Mouse (Mus musculus) midbrain, embryonic 14.5 days (tissue): Measurements from ENCODE around the gene Trpv5. TPM values are rescaled to one million over a fixed set of nuclear protein-coding genes. Genes with fewer than 3 reads are reported as not detected.
A peak's percentile ranks its signal among the peaks of the same experiment; 100 is the strongest.

ENCODE experiments used
- ATAC-seq: fragments of 200-750 bp; cut with Nextera tagmentation; 2 replicates; pipeline ENCODE4 v1.8.0; 2017; ENCODE audit warnings: moderate number of reproducible peaks, moderate library complexity; ENCODE audit not compliant: low FRiP score, low TSS enrichment
- DNase-seq: peaks from one replicate; pipeline ENCODE4 v3.0.0-alpha.2; 2015
- H3K27ac ChIP-seq: fragments of 300-500 bp; sonication (generic); replicated peaks from 2 replicates; pipeline ENCODE4 v1.5.1; 2014; ENCODE audit warnings: mild to moderate bottlenecking, low read depth, low read length, moderate library complexity
- H3K27me3 ChIP-seq: fragments of 300-500 bp; sonication (generic); 2 replicates; pipeline ENCODE4 v1.6.1; 2014; ENCODE audit warnings: low read length, control low read depth, mixed read lengths; ENCODE audit not compliant: control insufficient read depth, insufficient read depth
- H3K36me3 ChIP-seq: fragments of 300-500 bp; sonication (generic); 2 replicates; pipeline ENCODE4 v1.6.1; 2014; ENCODE audit warnings: low read length, control low read depth; ENCODE audit not compliant: control insufficient read depth, insufficient read depth
- H3K4me1 ChIP-seq: fragments of 300-500 bp; sonication (generic); 2 replicates; pipeline ENCODE4 v1.6.1; 2014; ENCODE audit warnings: mild to moderate bottlenecking, antibody characterized with exemption, low read length, control low read depth; ENCODE audit not compliant: control insufficient read depth, insufficient read depth
- H3K4me2 ChIP-seq: fragments of 300-500 bp; sonication (generic); 2 replicates; pipeline ENCODE4 v1.6.1; 2014; ENCODE audit warnings: mild to moderate bottlenecking, low read length, moderate library complexity
- H3K4me3 ChIP-seq: fragments of 300-500 bp; sonication (generic); replicated peaks from 2 replicates; pipeline ENCODE4 v1.5.1; 2014; ENCODE audit warnings: low read depth, low read length
- H3K9ac ChIP-seq: fragments of 300-500 bp; sonication (generic); replicated peaks from 2 replicates; pipeline ENCODE4 v1.6.1; 2014; ENCODE audit warnings: mild to moderate bottlenecking, low read length, moderate library complexity
- H3K9me3 ChIP-seq: fragments of 300-500 bp; sonication (generic); 2 replicates; pipeline ENCODE4 v1.6.1; 2016; ENCODE audit warnings: low read length, control low read depth, mixed read lengths; ENCODE audit not compliant: control insufficient read depth
- WGBS: fragments of 180-500 bp; shearing (Covaris S2); extraction: QIAGEN DNeasy Blood & Tissue Kit; methylation state at CpG from one replicate; pipeline ENCODE4 v1.1.7; 2014; 5-methylcytosine and 5-hydroxymethylcytosine counted together
- polyA plus RNA-seq: library from polyadenylated mRNA; unstranded; fragments of >200 nt; fragmentation: Nextera tagmentation; extraction: Ambion mirVana; gene quantifications from 2 replicates; pipeline ENCODE4 v1.2.1, GENCODE M21; 2014

The Trpv5 gene
- polyA plus RNA-seq, 1 experiment from 2014 or later: not detected

- DNase-seq (no peak), ATAC-seq (no peak)
- Histone ChIP-seq H3K9me3 (no peaks in the 10 kb centered on the region), H3K27me3 (no peaks in the 10 kb centered on the region), H3K36me3 (no peaks in the 10 kb centered on the region), H3K27ac (no peak overlapping the region), H3K9ac (no peak overlapping the region), H3K4me2 (no peak overlapping the region), H3K4me3 (no peak overlapping the region), H3K4me1 (no peaks in the 10 kb centered on the region)
- 93% methylated on average over 5 of the region's 5 CpGs for WGBS
These were observed 27.4 kb downstream of the Trpv5 start for GRCm38 (mm10) chr6:41653173-41653572.

- Histone ChIP-seq H3K27me3 (no peaks in the 10 kb centered on the region), H3K4me1 (no peaks in the 10 kb centered on the region), H3K4me2 (no peak overlapping the region)
These were observed 33.9 kb downstream of the Trpv5 start for GRCm38 (mm10) chr6:41646672-41647071.

GRCm38 (mm10) chr6:41646220-41646619, 34.3 kb downstream of the Trpv5 start:
- H3K27me3 ChIP-seq: no peaks in the 10 kb centered on the region
- ATAC-seq (no peak), DNase-seq (no peak)
- no peaks in the 10 kb centered on the region for H3K9me3 ChIP-seq
- no peak overlapping the region for H3K4me3 ChIP-seq
- H3K9ac ChIP-seq: no peak overlapping the region
- WGBS: 89% methylated on average over 3 of the region's 3 CpGs
- H3K36me3 ChIP-seq: no peaks in the 10 kb centered on the region
- no peaks in the 10 kb centered on the region for H3K4me1 ChIP-seq
- H3K27ac ChIP-seq: no peak overlapping the region
- no peak overlapping the region for H3K4me2 ChIP-seq

More at GRCm38 (mm10) chr6:41646672-41647071, 33.9 kb downstream of the Trpv5 start:
- Histone ChIP-seq H3K27ac (no peak overlapping the region), H3K36me3 (no peaks in the 10 kb centered on the region), H3K9ac (no peak overlapping the region), H3K9me3 (no peaks in the 10 kb centered on the region), H3K4me3 (no peak overlapping the region)
- no peak for DNase-seq
- no peak for ATAC-seq

- no peak overlapping the region for H3K4me3 ChIP-seq
- 93% methylated on average over 3 of the region's 3 CpGs for WGBS
- H3K4me2 ChIP-seq: no peak overlapping the region
- H3K9ac ChIP-seq: no peak overlapping the region
- H3K27me3 ChIP-seq: no peaks in the 10 kb centered on the region
- no peak overlapping the region for H3K27ac ChIP-seq
- no peaks in the 10 kb centered on the region for H3K36me3 ChIP-seq
- no peaks in the 10 kb centered on the region for H3K9me3 ChIP-seq
- no peaks in the 10 kb centered on the region for H3K4me1 ChIP-seq
- ATAC-seq: no peak
- no peak for DNase-seq
These were observed 37.3 kb downstream of the Trpv5 start for GRCm38 (mm10) chr6:41643227-41643626.

GRCm38 (mm10) chr6:41642765-41643164, 37.8 kb downstream of the Trpv5 start:
- no peak overlapping the region for H3K4me3 ChIP-seq
- H3K9me3 ChIP-seq: no peaks in the 10 kb centered on the region
- H3K4me1 ChIP-seq: no peaks in the 10 kb centered on the region
- no peak for ATAC-seq
- DNase-seq: no peak
- no peaks in the 10 kb centered on the region for H3K36me3 ChIP-seq
- 90% methylated on average over 4 of the region's 4 CpGs for WGBS
- H3K9ac ChIP-seq: no peak overlapping the region
- no peaks in the 10 kb centered on the region for H3K27me3 ChIP-seq
- H3K4me2 ChIP-seq: no peak overlapping the region
- no peak overlapping the region for H3K27ac ChIP-seq

GRCm38 (mm10) chr6:41641173-41641866, 39.2 kb downstream of the Trpv5 start:
- H3K9me3 ChIP-seq: no peaks in the 10 kb centered on the region
- ATAC-seq (no peak), DNase-seq (no peak)
- H3K9ac ChIP-seq: no peak overlapping the region
- H3K27ac ChIP-seq: no peak overlapping the region
- H3K36me3 ChIP-seq: no peaks in the 10 kb centered on the region
- no peak overlapping the region for H3K4me2 ChIP-seq
- WGBS: 88% methylated on average over 6 of the region's 6 CpGs
- H3K4me1 ChIP-seq: no peaks in the 10 kb centered on the region
- H3K27me3 ChIP-seq: no peaks in the 10 kb centered on the region
- no peak overlapping the region for H3K4me3 ChIP-seq

GRCm38 (mm10) chr6:41640449-41640848, 40.1 kb downstream of the Trpv5 start:
- no peak overlapping the region for H3K9ac ChIP-seq
- H3K36me3 ChIP-seq: no peaks in the 10 kb centered on the region
- H3K4me3 ChIP-seq: no peak overlapping the region
- no peaks in the 10 kb centered on the region for H3K9me3 ChIP-seq
- H3K27me3 ChIP-seq: no peaks in the 10 kb centered on the region
- ATAC-seq (no peak), DNase-seq (no peak)
- H3K4me2 ChIP-seq: no peak overlapping the region
- no peaks in the 10 kb centered on the region for H3K4me1 ChIP-seq
- H3K27ac ChIP-seq: no peak overlapping the region
- 77% methylated on average over 3 of the region's 3 CpGs for WGBS

- Histone ChIP-seq H3K4me1 (no peaks in the 10 kb centered on the region), H3K9me3 (no peaks in the 10 kb centered on the region), H3K27ac (no peak overlapping the region), H3K27me3 (no peaks in the 10 kb centered on the region), H3K9ac (no peak overlapping the region), H3K4me2 (no peak overlapping the region), H3K4me3 (no peak overlapping the region), H3K36me3 (no peaks in the 10 kb centered on the region)
- 82% methylated on average over 6 of the region's 6 CpGs for WGBS
- ATAC-seq (no peak), DNase-seq (no peak)
These were observed 42.6 kb downstream of the Trpv5 start for GRCm38 (mm10) chr6:41637927-41638506.

- no peak overlapping the region for H3K27ac ChIP-seq
- whole genome bisulfite sequencing: 15% methylated on average over 1 of the region's 1 CpGs
- H3K36me3 ChIP-seq: no peaks in the 10 kb centered on the region
- ATAC-seq (peak; percentile 44; the same call in 1 of the 2 replicates), DNase-seq (peak; percentile 63)
- no peak overlapping the region for H3K9ac ChIP-seq
- no peaks in the 10 kb centered on the region for H3K9me3 ChIP-seq
- H3K4me1 ChIP-seq: no peaks in the 10 kb centered on the region
- H3K27me3 ChIP-seq: no peaks in the 10 kb centered on the region
- H3K4me2 ChIP-seq: no peak overlapping the region
- H3K4me3 ChIP-seq: no peak overlapping the region
These were observed 43.2 kb downstream of the Trpv5 start for GRCm38 (mm10) chr6:41637393-41637792.
